Mouse (Mus musculus): ENCODE results near the gene D7Ertd443e. TPM values are rescaled to one million over a fixed set of nuclear protein-coding genes. Genes with fewer than 3 reads are reported as not detected.

D7Ertd443e gene
- total and polyA plus RNA-seq, 3 experiments, result 0.22 TPM; not detected in 2

GRCm38 (mm10) chr7:134223444-134224161, 161.9 kb downstream of the D7Ertd443e start:
- H3K4me3 ChIP-seq (ENCODE audit: low read depth, low read length), result no peak overlapping the region
- DNase-seq (ENCODE audit: low spot score) (no peak), ATAC-seq (ENCODE audit: extremely low read depth, insufficient number of reproducible peaks, low FRiP score, poor library complexity, severe bottlenecking) (no peak)
- no peaks in the 10 kb centered on the region for H3K36me3 ChIP-seq (replicated peaks)
- peaks cover 76% of the 10 kb centered on the region for H3K9me3 ChIP-seq (replicated peaks)
- no peaks in the 10 kb centered on the region for H3K4me1 ChIP-seq (ENCODE audit: insufficient read depth, low read depth, low read length)
- TF ChIP-seq TAL1 (conservative IDR thresholded peaks at IDR 0.05; ENCODE audit: low read depth, low read length) (no peak), POLR2AphosphoS5 (IDR thresholded peaks at IDR 0.05; ENCODE audit: insufficient replicate concordance, low read depth, low read length) (no peak), GATA2 (IDR thresholded peaks at IDR 0.05; ENCODE audit: borderline replicate concordance, low read depth, low read length) (no peak), CTCF (IDR thresholded peaks at IDR 0.05; ENCODE audit: low read depth, low read length) (no peak), GATA1 (IDR thresholded peaks at IDR 0.05; ENCODE audit: borderline replicate concordance, low read length) (no peak)
- H3K27me3 ChIP-seq (ENCODE audit: insufficient read depth, low read length), result no peaks in the 10 kb centered on the region

Other genes starting within 250 kb of the D7Ertd443e start
- gene Adam12, start 153.5 kb downstream of the D7Ertd443e start, total RNA-seq (2014; fragmentation: Nextera tagmentation), result not detected in 2 replicates
- 0.12 and 0.16 TPM in 2 replicates for gene Adam12, start 153.5 kb downstream of the D7Ertd443e start, total RNA-seq (2017)
- gene Adam12, start 153.5 kb downstream of the D7Ertd443e start, polyA plus RNA-seq (2012), result not detected in 2 replicates